Mouse (Mus musculus): ENCODE results near the gene Pou1f1.

DNA sequence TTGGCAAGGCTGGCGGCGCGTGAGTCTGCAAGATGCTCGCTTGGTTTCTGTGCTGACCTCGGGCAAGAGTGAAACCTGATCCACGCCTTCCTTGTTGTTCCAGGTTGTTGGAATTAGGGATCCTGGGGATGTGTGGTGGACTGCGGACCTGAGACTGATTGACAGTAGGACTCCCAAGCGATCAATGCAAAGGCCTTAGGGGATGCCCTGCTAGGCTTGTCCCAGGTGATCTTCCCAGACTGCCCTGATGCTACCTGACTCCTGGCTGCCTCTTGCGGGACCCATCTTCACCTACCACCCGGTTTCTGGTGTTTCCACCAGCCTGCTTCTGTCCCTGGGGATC, 42.5 kb downstream of the Pou1f1 start:
- TF ChIP-seq CTCF (IDR thresholded peaks at IDR 0.05; ENCODE audit: insufficient read depth, low read length) (no peak), POLR2A (IDR thresholded peaks at IDR 0.05; ENCODE audit: borderline replicate concordance, extremely low read depth, low read depth, low read length) (no peak)

Data from lung, adult 2 months (tissue).